Mouse (Mus musculus) 416B (cell line): ENCODE results near the gene Atf2.
"Not testable (repeated sequence)": the region's sequence is repeated elsewhere in the genome, so short reads cannot be mapped to it uniquely, and the experiment has no call there.

Experiments
- DNase-seq: peaks from one replicate; pipeline ENCODE4 v3.0.0; 2011; ENCODE audit warnings: low read depth

The Atf2 gene

DNA sequence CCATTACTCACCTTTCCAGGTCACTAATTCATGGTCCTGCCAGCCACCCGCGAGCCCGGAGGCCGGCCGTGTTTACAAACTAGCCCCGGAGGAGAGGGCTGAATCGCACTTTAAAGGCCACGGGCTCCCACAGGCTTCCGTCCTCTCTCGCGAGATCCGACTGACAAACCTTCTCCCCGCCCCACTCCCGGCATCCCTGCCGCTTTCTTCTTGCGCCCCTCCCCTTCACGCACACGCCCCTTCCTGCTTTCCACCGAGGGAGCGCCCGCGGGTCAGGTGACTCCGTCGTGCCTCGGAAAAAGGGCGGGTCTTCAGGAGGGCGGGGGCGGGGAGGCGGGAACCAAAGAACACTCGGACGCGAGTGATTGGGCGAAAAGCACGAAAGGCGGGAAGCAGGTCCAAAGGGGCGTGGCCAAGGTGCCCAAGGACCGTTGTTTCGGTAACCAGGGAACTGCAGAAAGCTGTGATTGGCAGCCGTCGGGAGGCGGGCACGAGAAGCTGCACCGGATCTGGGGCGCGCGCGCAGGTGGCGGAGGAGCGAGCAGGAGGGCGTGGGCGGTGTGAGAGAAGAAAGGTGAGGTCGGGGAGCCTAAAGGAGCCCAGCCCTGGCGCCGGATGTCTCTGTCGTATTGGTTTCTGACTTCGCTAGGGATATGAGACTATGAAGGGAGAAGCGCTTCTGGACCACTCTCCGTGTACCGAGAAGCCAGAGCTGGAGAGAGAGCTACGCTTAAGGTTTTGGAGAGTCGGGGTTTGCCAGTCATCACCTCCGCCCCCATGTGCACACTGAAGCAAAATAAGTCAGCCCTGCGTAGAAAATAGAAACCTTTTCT, at the start of gene Atf2:
TSS of gene Atf2 (minus strand) at position 176 of the 833 bp plus-strand sequence.
- peak; percentile 99 for DNase-seq

- no peak for DNase-seq
These were observed 48.8 kb upstream of the Atf2 start for GRCm38 (mm10) chr2:73941281-73941680.

DNA sequence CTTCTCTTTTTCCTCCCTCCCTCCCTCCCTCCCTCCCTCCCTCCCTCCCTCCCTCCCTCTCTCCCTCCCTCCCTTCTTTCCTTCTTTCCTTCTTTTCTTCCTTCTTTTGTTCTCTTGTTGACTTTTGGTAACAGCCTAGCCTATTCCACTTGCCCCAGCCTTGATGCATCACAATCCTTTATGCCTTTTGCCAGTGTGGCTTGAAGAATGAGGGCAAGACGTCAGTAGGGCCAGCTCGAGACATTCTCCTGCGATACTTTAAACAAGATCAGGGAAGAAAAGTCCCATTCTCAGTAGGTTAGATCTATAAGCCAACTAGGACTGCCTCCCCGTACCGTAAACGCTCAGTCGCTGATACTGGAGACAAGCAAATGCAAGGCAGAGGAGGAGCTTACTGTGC, 48.0 kb upstream of the Atf2 start:
- no peak for DNase-seq

- DNase-seq = no peak
These were observed 46.5 kb upstream of the Atf2 start for GRCm38 (mm10) chr2:73938896-73939295.

DNA sequence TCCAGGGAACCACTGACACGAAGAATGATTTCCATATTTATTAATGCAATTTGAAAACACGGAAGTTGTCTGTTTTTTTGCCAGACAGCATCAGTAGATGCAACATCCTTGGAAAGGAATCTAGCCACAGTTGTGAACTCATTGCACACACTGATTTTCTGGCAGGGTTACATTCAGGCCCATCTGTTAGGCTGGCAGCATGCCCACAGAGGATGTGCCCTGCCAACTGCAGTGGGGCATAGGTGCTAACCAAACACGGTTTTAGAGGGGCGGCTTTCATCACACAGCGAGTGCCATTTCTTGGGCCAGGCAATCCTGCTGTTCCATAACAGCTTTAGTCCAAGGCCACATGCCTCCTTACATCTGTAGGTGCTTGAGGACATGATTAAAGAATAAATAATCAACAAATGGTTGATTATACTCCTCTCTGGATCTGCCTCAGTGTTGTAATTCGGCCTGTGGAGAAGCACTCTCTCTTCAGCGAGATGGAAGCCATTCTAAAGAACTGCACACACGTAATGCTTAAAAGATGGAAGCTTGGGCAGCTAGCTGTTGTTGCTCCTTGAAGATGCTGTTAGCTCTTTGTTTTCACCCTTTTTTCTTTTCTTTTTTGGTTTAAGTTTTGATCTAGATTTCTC, 40.4 kb upstream of the Atf2 start:
- no peak for DNase-seq

- no peak for DNase-seq
These were observed 35.3 kb upstream of the Atf2 start for GRCm38 (mm10) chr2:73927711-73928110.

- no peak for DNase-seq
These were observed 33.1 kb upstream of the Atf2 start for GRCm38 (mm10) chr2:73925539-73925938.

DNA sequence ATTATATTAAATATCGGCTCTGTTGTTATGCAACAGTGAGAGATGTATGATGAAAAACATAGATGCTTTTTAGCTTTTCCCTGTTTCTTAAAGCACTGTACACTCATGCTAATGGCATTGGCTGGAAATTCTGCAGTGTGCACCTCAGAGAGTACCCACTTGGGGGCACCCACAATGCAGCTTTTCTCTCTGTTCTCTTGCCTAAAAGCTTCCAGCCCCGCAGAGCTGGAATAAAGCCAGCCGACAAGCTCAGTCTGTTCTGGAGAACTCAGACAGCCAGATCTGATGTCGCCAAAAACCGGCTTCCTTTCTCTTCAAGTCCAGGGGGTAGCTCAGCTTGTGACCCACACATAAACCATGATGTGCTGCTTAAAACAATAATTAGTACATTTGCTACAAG, 32.6 kb upstream of the Atf2 start:
- DNase-seq = peak; percentile 53

GRCm38 (mm10) chr2:73919642-73920041, 27.2 kb upstream of the Atf2 start:
- DNase-seq = no peak

DNA sequence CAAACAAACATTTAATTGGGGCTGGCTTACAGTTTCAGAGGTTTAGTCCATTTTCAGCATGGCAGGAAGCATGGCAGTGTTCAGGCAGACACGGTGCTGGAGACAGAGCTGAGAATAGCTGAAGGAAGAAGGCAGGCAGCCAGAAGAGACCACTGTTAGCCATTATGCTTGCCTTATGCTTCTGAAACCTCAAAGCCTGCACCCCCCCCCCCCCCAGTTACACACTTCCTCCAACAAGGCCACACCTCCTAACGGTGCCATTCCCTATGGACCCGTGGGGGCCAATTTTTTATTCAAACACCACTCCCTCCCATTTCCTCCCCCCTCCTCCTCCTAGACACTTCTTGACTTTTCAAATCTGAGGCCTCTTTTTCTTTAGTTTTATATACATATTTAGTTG, 19.8 kb upstream of the Atf2 start:
- peak; percentile 85 for DNase-seq

DNA sequence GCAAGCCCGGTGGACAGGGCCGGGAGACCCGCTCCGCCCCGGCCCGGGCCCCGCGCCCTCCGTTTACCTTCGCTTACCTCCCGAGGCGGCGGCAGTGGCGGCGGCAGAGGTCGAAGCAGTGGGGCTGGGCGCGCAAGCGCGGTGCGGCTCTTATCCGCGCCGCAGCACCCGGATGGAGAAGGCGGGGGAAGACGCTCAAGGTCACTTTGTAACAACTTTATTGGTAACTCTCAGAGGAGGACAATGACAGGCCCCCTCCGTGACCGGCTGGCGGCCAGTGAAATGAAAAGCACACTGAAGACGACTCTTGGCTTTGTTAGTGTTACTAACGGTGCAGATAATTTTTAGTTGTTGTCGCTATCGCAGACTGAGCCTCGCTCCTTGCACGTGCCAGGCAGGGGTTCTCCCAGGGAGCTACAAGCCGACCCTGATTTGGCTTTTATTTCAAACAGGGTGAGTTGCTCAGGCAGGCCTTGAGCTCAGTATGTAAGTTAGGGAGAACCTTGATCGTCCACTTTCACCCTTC, 18.8 kb upstream of the Atf2 start, which contains the start of gene Atp5g3:
TSS of gene Atp5g3 (minus strand) at position 152 of the 526 bp plus-strand sequence.
- peak; percentile 95 for DNase-seq

- peak; percentile 69 for DNase-seq
These were observed 18.2 kb upstream of the Atf2 start for GRCm38 (mm10) chr2:73910571-73911174.

DNA sequence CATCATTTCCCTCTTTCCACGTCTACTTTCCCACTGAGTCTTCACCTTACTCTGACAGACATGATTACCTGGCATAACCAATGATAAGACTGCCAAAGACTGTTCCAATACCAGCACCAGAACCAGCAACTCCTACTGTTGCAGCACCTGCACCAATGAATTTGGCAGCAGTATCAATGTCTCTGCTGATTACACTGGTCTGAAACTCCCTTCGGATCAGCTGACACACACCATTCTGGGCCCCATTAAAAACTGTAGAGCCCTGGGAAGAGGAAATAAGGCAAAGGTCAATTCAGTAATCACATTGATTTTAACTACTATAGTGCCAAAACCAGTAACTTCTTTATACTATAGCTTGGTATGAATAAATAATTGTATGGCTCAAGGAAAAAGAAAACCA, 16.7 kb upstream of the Atf2 start:
- DNase-seq = no peak

DNA sequence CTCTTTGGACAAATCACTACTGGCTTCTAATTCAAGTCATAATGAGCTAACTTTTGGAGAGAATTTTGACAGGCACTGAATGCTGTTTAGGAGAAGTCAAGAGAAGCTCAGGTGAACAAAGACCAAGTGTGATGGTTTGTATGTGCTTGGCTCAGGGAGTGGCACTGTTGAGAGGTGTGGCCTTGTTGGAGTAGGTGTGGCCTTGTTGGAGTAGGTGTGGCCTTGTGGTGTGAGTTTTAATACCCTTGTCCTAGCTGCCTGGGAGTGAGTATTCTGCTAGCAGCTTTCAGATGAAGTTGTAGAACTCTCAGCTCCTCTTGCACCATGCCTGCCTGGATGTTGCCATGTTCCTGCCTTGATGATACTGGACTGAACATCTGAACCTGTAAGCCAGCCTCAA, 12.2 kb upstream of the Atf2 start:
- peak; percentile 24 for DNase-seq

GRCm38 (mm10) chr2:73903536-73903935, 11.1 kb upstream of the Atf2 start:
- no peak for DNase-seq

- DNase-seq = not testable (repeated sequence)
These were observed 9.9 kb upstream of the Atf2 start for GRCm38 (mm10) chr2:73902328-73902727.

DNA sequence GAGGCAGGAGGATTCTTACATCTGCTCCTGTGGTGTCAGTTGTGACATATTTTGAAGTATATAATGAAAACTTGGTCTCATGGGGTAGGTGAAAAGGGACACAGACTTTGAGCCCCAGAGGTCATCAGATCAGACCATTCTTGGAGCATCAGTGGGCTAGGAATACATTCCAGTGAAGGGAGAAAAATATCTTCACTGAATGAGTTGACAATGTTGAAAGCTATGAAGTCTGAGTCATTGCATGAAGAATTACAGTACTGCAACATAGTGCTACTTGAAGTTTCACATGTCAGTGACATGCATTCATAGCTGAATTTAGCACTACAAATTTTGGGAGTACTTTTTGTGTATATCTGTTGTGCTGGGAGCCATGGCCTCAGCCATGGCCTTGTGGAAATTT, 8.7 kb upstream of the Atf2 start:
- no peak for DNase-seq

- no peak for DNase-seq
These were observed 7.9 kb upstream of the Atf2 start for GRCm38 (mm10) chr2:73900364-73900763.

DNA sequence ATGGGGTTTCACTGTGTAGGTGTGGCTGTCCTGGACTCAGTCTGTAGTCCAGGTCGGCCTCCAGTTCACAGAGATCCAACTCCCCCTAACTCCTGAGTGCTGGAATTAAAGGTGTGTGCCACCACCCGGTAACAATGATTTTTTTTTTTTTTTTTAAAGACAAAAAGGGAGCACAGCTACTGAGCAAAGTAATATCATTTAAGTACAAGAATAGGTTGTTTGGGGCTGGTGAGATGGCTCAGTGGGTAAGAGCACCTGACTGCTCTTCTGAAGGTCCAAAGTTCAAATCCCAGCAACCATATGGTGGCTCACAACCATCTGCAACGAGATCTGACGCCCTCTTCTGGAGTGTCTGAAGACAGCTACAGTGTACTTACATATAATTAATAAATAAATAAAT, 4.5 kb upstream of the Atf2 start:
- DNase-seq = not testable (repeated sequence)

- peak; percentile 60 for DNase-seq
These were observed 1.2 kb upstream of the Atf2 start for GRCm38 (mm10) chr2:73893473-73894270.

DNA sequence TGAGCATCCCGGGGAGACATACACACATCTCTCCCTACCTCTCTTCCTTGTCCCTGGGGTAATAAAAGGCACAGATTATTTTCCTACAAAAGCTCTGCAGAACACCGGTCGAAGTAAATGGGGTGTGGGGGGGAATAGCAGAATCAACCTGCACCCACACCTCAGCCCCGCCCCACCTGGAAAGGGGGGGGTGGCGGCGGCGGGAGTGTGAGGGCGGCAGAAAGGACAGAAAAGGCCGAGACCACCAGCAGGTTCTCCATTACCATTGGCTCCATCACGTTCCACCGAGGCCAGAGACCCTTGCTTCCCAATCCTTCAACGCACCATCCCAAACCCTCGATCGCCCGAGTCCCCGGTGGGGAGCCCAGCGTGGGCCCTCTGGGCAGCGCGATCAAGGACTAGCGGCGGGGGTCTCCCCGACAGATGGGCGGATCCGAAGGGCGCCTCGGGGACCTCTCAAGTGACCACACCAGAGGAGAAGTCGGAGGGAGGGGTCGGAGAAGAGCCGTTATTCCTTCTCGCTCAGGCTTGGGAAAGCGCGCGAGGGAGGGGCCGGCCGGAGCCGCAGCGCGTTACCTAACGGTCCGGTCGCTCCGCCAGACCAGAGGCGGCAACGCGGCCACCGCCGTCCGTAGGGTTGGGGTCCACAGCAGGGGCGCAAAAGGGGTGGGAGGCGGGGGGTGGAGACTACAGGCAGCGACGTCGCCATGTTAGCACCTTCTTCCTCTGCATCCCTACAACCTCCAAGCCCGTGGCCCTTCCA, 557 bp downstream of the Atf2 start:
- no peak for DNase-seq
